Mouse (Mus musculus) cerebellum, adult 9-10 months (tissue): ENCODE measurements around the gene Sh3rf1.

Source experiments
- DNase-seq: peaks from one replicate; pipeline ENCODE4 v3.0.0; 2022

Gene Sh3rf1

GRCm38 (mm10) chr8:61326281-61326680, 102.6 kb downstream of the Sh3rf1 start:
- DNase-seq: no peak

- no peak for DNase-seq
Measured at GRCm38 (mm10) chr8:61327333-61327732, 103.7 kb downstream of the Sh3rf1 start.

- no peak for DNase-seq
Measured at GRCm38 (mm10) chr8:61339629-61340028, 116.0 kb downstream of the Sh3rf1 start.

GRCm38 (mm10) chr8:61340283-61340984, 116.8 kb downstream of the Sh3rf1 start:
- DNase-seq: no peak

- DNase-seq: no peak
Measured at GRCm38 (mm10) chr8:61341587-61342441, 118.1 kb downstream of the Sh3rf1 start.

- no peak for DNase-seq
Measured at GRCm38 (mm10) chr8:61342473-61343026, 118.9 kb downstream of the Sh3rf1 start.

- DNase-seq: no peak
Measured at GRCm38 (mm10) chr8:61344435-61344834, 120.8 kb downstream of the Sh3rf1 start.

- no peak for DNase-seq
Measured at GRCm38 (mm10) chr8:61346941-61347340, 123.3 kb downstream of the Sh3rf1 start.

- DNase-seq: no peak
Measured at GRCm38 (mm10) chr8:61347526-61347925, 123.9 kb downstream of the Sh3rf1 start.

GRCm38 (mm10) chr8:61348029-61348428, 124.4 kb downstream of the Sh3rf1 start:
- no peak for DNase-seq

GRCm38 (mm10) chr8:61348518-61348917, 124.8 kb downstream of the Sh3rf1 start:
- no peak for DNase-seq

- DNase-seq: no peak
Measured at GRCm38 (mm10) chr8:61350443-61350842, 126.8 kb downstream of the Sh3rf1 start.

GRCm38 (mm10) chr8:61351638-61352037, 128.0 kb downstream of the Sh3rf1 start:
- DNase-seq: no peak

GRCm38 (mm10) chr8:61355503-61355902, 131.8 kb downstream of the Sh3rf1 start:
- DNase-seq: no peak

- no peak for DNase-seq
Measured at GRCm38 (mm10) chr8:61359004-61359403, 135.3 kb downstream of the Sh3rf1 start.

GRCm38 (mm10) chr8:61359851-61360272, 136.2 kb downstream of the Sh3rf1 start:
- DNase-seq: no peak

GRCm38 (mm10) chr8:61360362-61360761, 136.7 kb downstream of the Sh3rf1 start:
- DNase-seq: no peak

- DNase-seq: no peak
Measured at GRCm38 (mm10) chr8:61361476-61361875, 137.8 kb downstream of the Sh3rf1 start.

GRCm38 (mm10) chr8:61362301-61362913, 138.7 kb downstream of the Sh3rf1 start:
- no peak for DNase-seq

- DNase-seq: no peak
Measured at GRCm38 (mm10) chr8:61373303-61373702, 149.6 kb downstream of the Sh3rf1 start.

GRCm38 (mm10) chr8:61374059-61374755, 150.5 kb downstream of the Sh3rf1 start:
- DNase-seq: no peak

GRCm38 (mm10) chr8:61375205-61375604, 151.5 kb downstream of the Sh3rf1 start:
- no peak for DNase-seq
